Mouse (Mus musculus) limb, embryonic 14.5 days (tissue): ENCODE results near the gene Tmem117. TPM values are rescaled to one million over a fixed set of nuclear protein-coding genes. Genes with fewer than 3 reads are reported as not detected.

Experiments used
- ATAC-seq: fragments of 200-750 bp; cut with Nextera tagmentation; 2 replicates; pipeline ENCODE4 v1.8.0; 2017; ENCODE audit warnings: low read depth, moderate number of reproducible peaks, moderate TSS enrichment; ENCODE audit not compliant: low FRiP score
- DNase-seq: peaks from one replicate; pipeline ENCODE4 v3.0.0-alpha.2; 2015; ENCODE audit warnings: low spot score
- H3K27ac ChIP-seq: fragments of 300-500 bp; sonication (generic); replicated peaks from 2 replicates; pipeline ENCODE4 v1.5.1; 2014; ENCODE audit warnings: low read depth, mild to moderate bottlenecking, low read length, moderate library complexity, mixed read lengths
- H3K27me3 ChIP-seq: fragments of 300-500 bp; sonication (generic); 2 replicates; pipeline ENCODE4 v1.6.1; 2014; ENCODE audit warnings: low read length, mixed read lengths; ENCODE audit not compliant: control insufficient read depth, insufficient read depth
- H3K36me3 ChIP-seq: fragments of 300-500 bp; sonication (generic); 2 replicates; pipeline ENCODE4 v1.6.1; 2014; ENCODE audit warnings: mild to moderate bottlenecking, low read length, moderate library complexity, mixed read lengths; ENCODE audit not compliant: control insufficient read depth, insufficient read depth
- H3K4me1 ChIP-seq: fragments of 300-500 bp; sonication (generic); 2 replicates; pipeline ENCODE4 v1.6.1; 2014; ENCODE audit warnings: antibody characterized with exemption, low read length, mixed read lengths; ENCODE audit not compliant: control insufficient read depth, insufficient read depth
- H3K4me2 ChIP-seq: fragments of 300-500 bp; sonication (generic); replicated peaks from 2 replicates; pipeline ENCODE4 v1.6.1; 2014; ENCODE audit warnings: low read depth, mild to moderate bottlenecking, low read length, moderate library complexity; ENCODE audit not compliant: severe bottlenecking
- H3K4me3 ChIP-seq: fragments of 300-500 bp; sonication (generic); replicated peaks from 2 replicates; pipeline ENCODE4 v1.5.1; 2014; ENCODE audit warnings: low read length
- H3K9ac ChIP-seq: fragments of 300-500 bp; sonication (generic); 2 replicates; pipeline ENCODE4 v1.6.1; 2014; ENCODE audit warnings: mild to moderate bottlenecking, low read depth, low read length, moderate library complexity; ENCODE audit not compliant: severe bottlenecking
- H3K9me3 ChIP-seq: fragments of 300-500 bp; sonication (generic); 2 replicates; pipeline ENCODE4 v1.6.1; 2016; ENCODE audit warnings: low read length; ENCODE audit not compliant: control insufficient read depth
- POLR2A ChIP-seq: fragments of 200-500 bp; IDR thresholded peaks from 2 replicates; pipeline ENCODE4 v1.8.0; 2012; ENCODE audit warnings: inconsistent platforms, mild to moderate bottlenecking, moderate library complexity, borderline replicate concordance; ENCODE audit not compliant: insufficient read depth, insufficient read length; ENCODE audit errors: extremely low read depth
- WGBS: fragments of 180-500 bp; shearing (Covaris S2); extraction: QIAGEN DNeasy Blood & Tissue Kit; methylation state at CpG from one replicate; pipeline ENCODE4 v1.1.7; 2014; 5-methylcytosine and 5-hydroxymethylcytosine counted together
- polyA plus RNA-seq, 2 experiments: library from polyadenylated mRNA; depleted of rRNA in 1 of 2; stranded (reverse) in 1 of 2; unstranded in 1 of 2; fragments of >200 nt; fragmentation: Nextera tagmentation in 1 of 2; extraction: Ambion mirVana in 1 of 2; gene quantifications; 2 replicates each; pipeline versions ENCODE4 v1.2.1 to v1.2.3; 2012 to 2014

The Tmem117 gene
- polyA plus RNA-seq, 2 experiments, result 1.9 to 5.9 TPM

DNA sequence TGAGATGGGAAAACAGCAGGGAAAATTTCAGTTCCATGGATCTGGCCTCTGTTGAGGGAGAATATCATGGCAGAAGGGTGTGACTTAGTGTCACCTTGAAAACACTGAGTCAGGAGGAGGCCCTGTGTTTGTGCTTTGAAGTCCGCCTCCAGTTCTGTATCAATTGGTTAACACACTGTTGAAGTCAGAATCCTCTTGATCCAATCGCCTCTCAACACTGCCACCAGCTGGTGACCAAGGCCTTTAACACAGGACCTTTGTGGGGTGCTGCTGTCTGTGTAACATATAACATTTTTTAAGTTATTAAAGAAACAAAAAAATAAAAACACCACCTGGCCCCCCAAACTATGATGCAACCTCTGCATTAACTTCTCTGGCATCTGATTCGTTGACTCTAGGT lies 27.7 kb upstream of the Tmem117 start:
- Histone ChIP-seq H3K27me3 (no peaks in the 10 kb centered on the region), H3K36me3 (no peaks in the 10 kb centered on the region), H3K4me1 (no peaks in the 10 kb centered on the region), H3K9me3 (no peaks in the 10 kb centered on the region), H3K27ac (no peak overlapping the region), H3K4me3 (no peak overlapping the region), H3K4me2 (no peak overlapping the region), H3K9ac (no peak overlapping the region)
- WGBS, result 31% methylated on average over 3 of the region's 3 CpGs
- TF ChIP-seq POLR2A, result no peak
- no peak for ATAC-seq
- DNase-seq, result peak; percentile 25

DNA sequence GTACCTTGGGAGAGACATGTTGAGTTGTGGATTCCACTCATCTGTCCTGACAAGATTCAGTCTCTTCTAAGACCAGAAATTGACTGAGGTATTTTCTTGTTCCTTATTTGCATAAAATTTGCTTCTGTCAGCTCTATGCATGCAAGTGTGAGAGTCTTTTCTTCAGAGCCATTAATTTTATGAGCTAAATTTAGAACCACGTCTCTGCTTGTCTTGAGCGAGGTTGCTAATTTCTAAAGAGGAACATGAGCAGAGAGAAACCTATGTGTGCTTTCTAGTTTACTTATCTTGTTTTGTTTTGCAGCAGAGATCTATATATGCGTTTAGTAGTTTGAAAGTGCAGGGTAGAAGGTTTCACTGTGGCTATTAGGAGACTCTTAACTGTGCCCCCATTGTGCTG lies 26.6 kb upstream of the Tmem117 start:
- Histone ChIP-seq H3K27ac (no peak overlapping the region), H3K9me3 (no peaks in the 10 kb centered on the region), H3K27me3 (no peaks in the 10 kb centered on the region), H3K4me1 (no peaks in the 10 kb centered on the region), H3K9ac (no peak overlapping the region), H3K4me2 (no peak overlapping the region), H3K4me3 (no peak overlapping the region), H3K36me3 (no peaks in the 10 kb centered on the region)
- ATAC-seq, result no peak
- no peak for TF ChIP-seq POLR2A
- no peak for DNase-seq
- 48% methylated on average over 3 of the region's 3 CpGs for WGBS

DNA sequence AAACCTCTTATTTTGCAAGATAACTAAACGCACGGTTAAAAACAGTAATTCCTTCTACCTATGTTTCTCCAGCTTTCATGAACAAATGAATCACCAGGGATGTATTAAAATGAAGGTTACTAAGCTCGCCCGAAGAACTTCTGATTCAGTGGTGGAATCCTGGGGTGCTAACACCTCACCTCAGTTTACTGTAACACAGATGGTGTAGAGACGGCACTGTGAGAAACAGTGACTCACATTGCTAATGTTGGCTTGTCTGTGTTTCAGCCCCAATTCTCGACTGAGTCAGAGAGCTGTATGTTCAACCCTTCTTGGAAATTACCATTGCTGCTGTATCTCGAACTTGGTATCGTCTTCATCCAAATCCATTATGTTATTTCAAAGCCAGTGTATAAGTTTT lies 21.3 kb upstream of the Tmem117 start:
- 93% methylated on average over 8 of the region's 8 CpGs for WGBS
- ATAC-seq (no peak), DNase-seq (no peak)

DNA sequence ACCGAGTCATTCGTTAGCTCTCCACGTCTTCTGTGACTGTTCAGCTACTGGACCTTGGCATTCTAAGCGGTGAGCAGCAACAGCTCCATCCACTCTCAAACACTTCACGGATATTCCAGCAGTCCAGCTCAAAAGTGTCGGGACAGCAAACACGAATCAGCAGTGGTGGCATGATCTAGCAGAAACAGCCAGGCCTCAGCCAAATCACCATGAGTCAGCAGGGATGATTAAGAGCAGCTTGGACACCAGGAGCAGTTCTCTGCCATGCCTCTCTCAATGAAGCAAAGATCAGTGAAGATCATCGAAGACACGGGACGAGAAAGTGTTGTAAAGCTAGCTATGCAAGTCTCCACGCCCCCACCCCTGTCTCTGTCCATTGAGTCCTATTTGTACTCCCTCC lies 13.0 kb upstream of the Tmem117 start:
- no peak for TF ChIP-seq POLR2A
- ATAC-seq (no peak), DNase-seq (no peak)
- Histone ChIP-seq H3K4me3 (no peak overlapping the region), H3K4me1 (no peaks in the 10 kb centered on the region), H3K9me3 (no peaks in the 10 kb centered on the region), H3K9ac (no peak overlapping the region), H3K4me2 (no peak overlapping the region), H3K27ac (no peak overlapping the region), H3K36me3 (no peaks in the 10 kb centered on the region), H3K27me3 (no peaks in the 10 kb centered on the region)
- 90% methylated on average over 11 of the region's 11 CpGs for WGBS

More for the DNA sequence above, 21.3 kb upstream of the Tmem117 start:
- no peak overlapping the region for H3K4me3 ChIP-seq
- no peak overlapping the region for H3K9ac ChIP-seq
- no peaks in the 10 kb centered on the region for H3K36me3 ChIP-seq
- no peaks in the 10 kb centered on the region for H3K27me3 ChIP-seq
- H3K4me1 ChIP-seq, result no peaks in the 10 kb centered on the region
- no peak overlapping the region for H3K4me2 ChIP-seq
- H3K27ac ChIP-seq, result no peak overlapping the region
- no peaks in the 10 kb centered on the region for H3K9me3 ChIP-seq
- TF ChIP-seq POLR2A, result no peak

DNA sequence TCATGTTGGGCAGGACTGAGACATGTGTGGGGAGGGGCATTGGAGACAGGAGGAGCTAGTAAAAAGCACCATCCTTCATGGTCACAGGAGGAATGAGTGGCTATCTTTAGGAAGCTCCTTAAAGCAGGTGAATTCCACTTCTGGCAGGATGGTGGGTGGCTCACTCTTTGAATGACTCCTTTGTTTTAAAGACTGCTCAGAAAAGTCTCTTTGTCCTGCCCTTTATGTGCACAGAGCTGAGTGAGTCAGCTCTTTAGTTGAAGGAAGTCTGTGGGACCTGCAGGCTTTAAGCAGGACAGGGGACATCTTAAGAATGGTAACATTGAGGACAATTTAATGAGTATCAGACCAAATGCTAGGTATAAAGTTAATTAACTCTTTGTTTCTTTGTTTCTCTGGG lies 8.1 kb upstream of the Tmem117 start:
- Histone ChIP-seq H3K36me3 (no peaks in the 10 kb centered on the region), H3K4me1 (no peaks in the 10 kb centered on the region), H3K4me3 (no peak overlapping the region), H3K9ac (no peak overlapping the region), H3K9me3 (no peaks in the 10 kb centered on the region), H3K4me2 (no peak overlapping the region), H3K27me3 (no peaks in the 10 kb centered on the region), H3K27ac (no peak overlapping the region)
- TF ChIP-seq POLR2A, result no peak
- DNase-seq, result no peak
- no peak for ATAC-seq

DNA sequence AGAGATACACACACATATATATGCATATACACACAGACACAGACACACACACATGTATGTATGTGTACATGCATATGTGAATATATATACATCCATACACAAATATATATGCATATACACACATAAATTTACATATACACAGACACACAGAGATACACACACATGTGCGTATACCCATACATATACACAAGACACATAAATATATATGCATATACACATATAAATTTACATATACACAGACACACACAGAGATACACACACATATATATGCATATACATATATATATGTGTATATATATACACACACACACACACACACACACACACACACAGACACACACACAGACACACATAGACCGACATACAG lies 586 bp upstream of the Tmem117 start:
- Histone ChIP-seq H3K9me3 (no peaks in the 10 kb centered on the region), H3K27ac (no peak overlapping the region), H3K4me2 (peak overlapping the region; percentile 98), H3K36me3 (no peaks in the 10 kb centered on the region), H3K9ac (peak overlapping the region; percentile 78), H3K4me3 (peak overlapping the region; percentile 62), H3K27me3 (peaks cover 6% of the 10 kb centered on the region), H3K4me1 (no peaks in the 10 kb centered on the region)
- no peak for TF ChIP-seq POLR2A
- no peak for ATAC-seq
- DNase-seq, result no peak
- 45% methylated on average over 2 of the region's 2 CpGs for WGBS
